Mouse (Mus musculus) frontal cortex, postnatal 14 days (tissue): ENCODE measurements at regions not wholly inside any gene's neighbourhood (a gene's known extent, or its start where the extent isn't known, plus 50 kb on each side); places are given as distances from the start of the nearest gene placed in this dataset.

Source experiments
- DNase-seq, 2 experiments: peaks; one replicate each; pipeline ENCODE4 v3.0.0; 2022; ENCODE audit warnings: low spot score in 2 of 2

DNA sequence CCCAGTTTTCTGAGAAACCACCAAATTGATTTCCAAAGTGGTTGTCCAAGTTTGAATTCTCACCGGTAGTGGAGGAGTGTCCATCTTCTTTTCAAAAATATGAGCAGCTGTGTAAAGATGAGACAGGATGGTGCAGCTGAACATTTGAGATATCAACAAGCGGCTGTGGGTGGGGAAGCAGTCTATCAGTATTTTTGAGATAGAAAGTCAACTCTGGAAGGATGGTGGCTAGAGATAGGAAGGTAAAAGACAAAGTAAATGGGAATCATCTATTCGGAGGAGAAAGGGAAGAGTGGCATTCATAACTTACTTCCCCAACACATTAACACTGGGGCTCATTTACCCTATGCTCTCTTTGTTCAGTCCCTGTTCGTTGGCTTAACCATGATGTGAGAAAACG, 146.9 kb upstream of the Gmnc start:
- no peak for DNase-seq

DNA sequence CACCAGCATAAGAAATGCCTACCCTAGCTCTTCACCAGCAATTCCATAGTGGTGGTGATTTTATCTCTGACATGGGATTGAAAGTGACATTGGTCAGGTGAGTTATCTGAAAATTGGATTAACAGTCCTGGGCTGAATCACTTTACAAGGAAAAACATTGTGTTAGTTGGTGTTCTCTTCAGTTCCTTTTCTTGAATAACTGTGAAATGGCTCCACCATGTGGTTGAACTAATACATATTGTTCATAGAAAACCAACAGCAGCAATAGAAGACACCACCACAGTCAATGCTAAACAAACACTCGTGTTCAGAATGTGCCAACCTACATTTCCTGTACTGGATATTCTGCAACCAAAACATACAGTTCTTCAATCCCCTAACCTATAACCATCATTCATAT, 147.5 kb upstream of the Gmnc start:
- no peak for DNase-seq

DNA sequence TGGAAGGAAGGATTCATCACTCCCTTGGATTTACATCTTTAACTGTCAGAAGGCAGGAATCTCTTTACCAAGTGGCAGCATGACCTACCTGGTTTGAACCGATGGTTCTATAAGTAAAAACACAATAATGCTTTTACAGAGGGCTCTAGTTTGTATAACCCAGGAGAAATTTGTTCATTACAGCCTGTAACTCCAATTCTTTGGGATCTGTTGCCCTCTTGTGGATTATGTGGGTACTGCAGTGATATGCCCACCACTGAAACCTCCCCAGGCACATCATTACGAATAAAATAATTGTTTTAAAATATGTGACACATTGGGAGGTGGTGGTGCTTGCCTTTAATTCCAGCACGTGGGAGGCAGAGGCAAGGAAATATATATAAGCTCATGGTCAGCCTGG, 148.6 kb upstream of the Gmnc start:
- DNase-seq = peak in 1 of 2 experiments; percentile 55

DNA sequence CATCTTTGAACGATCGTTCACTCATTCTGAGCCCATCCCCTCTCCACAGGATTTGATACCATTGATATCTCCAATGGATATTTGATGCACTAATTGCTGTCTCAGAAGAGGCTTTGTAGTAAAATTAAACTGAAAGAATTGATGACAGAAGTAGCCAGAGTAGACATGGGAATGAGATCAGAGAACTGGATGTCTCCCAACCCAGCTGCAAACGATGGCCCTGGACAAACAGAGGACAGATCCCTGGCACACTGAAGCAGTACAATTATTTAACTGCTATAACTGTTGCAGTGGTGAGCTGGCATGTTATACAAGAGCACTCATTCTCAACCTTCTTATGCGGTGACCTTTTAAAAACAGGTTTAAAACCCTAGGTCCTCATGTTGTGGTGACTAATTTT, 151.5 kb upstream of the Ostn start:
- DNase-seq = no peak

DNA sequence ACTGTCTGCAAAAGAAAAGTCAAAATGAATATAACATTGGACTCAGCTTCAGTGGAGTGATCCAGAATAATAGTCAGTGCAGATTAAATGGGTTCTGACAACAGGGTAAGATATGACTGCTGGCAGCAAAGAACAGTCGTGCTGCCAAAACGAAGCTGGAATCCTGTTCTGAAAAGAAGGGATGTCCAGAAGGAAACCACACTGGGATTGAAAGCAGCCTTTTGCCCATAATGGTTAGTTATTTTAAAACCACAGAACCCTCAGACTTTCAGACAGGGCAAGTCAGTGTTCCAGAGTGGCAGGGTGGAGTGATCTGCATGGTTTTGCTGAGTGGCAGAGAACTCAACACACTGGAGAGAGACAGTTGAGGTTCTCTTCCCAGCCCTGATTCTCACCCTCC, 111.6 kb upstream of the Ostn start:
- DNase-seq = no peak
